Mouse (Mus musculus): ENCODE data around the gene Tap2.

GRCm38 (mm10) chr17:34207456-34207855 is 4.1 kb downstream of the Tap2 start:
- no peak for TF ChIP-seq POLR2A (IDR thresholded peaks at IDR 0.05; ENCODE audit: borderline replicate concordance, insufficient read depth, low read length)
- TF ChIP-seq CTCF (IDR thresholded peaks at IDR 0.05; ENCODE audit: borderline replicate concordance, insufficient read depth, low read depth, low read length): no peak
